Mouse (Mus musculus) liver, embryonic 15.5 days (tissue): ENCODE data around the gene Ccdc34. TPM values are rescaled to one million over a fixed set of nuclear protein-coding genes. Genes with fewer than 3 reads are reported as not detected.

Experiments
- ATAC-seq: fragments of 200-750 bp; cut with Nextera tagmentation; 2 replicates; pipeline ENCODE4 v1.8.0; 2017; ENCODE audit warnings: moderate number of reproducible peaks, mild to moderate bottlenecking, moderate library complexity; ENCODE audit not compliant: insufficient read depth
- H3K27ac ChIP-seq: fragments of 300-500 bp; sonication (generic); replicated peaks from 2 replicates; pipeline ENCODE4 v1.5.1; 2015; ENCODE audit warnings: mild to moderate bottlenecking, inconsistent platforms
- H3K27me3 ChIP-seq: fragments of 300-500 bp; sonication (generic); 2 replicates; pipeline ENCODE4 v1.6.1; 2015; ENCODE audit warnings: mild to moderate bottlenecking, inconsistent platforms
- H3K36me3 ChIP-seq: fragments of 300-500 bp; sonication (generic); replicated peaks from 2 replicates; pipeline ENCODE4 v1.6.1; 2015; ENCODE audit warnings: moderate library complexity, mild to moderate bottlenecking, inconsistent platforms
- H3K4me1 ChIP-seq: fragments of 300-500 bp; sonication (generic); replicated peaks from 2 replicates; pipeline ENCODE4 v1.6.1; 2015; ENCODE audit warnings: inconsistent platforms
- H3K4me2 ChIP-seq: fragments of 300-500 bp; sonication (generic); 2 replicates; pipeline ENCODE4 v1.6.1; 2015; ENCODE audit warnings: moderate library complexity, mild to moderate bottlenecking, inconsistent platforms
- H3K4me3 ChIP-seq: fragments of 300-500 bp; sonication (generic); replicated peaks from 2 replicates; pipeline ENCODE4 v1.5.1; 2015; ENCODE audit warnings: mild to moderate bottlenecking, inconsistent platforms
- H3K9ac ChIP-seq: fragments of 300-500 bp; sonication (generic); 2 replicates; pipeline ENCODE4 v1.6.1; 2015; ENCODE audit warnings: moderate library complexity, mild to moderate bottlenecking, inconsistent platforms
- H3K9me3 ChIP-seq: fragments of 300-500 bp; sonication (generic); replicated peaks from 2 replicates; pipeline ENCODE4 v1.6.1; 2016; ENCODE audit warnings: inconsistent platforms
- WGBS: fragments of 180-500 bp; shearing (Covaris S2); methylation state at CpG from one replicate; pipeline ENCODE4 v1.1.7; 2015; ENCODE audit warnings: mixed read lengths; ENCODE audit not compliant: insufficient replicate concordance; 5-methylcytosine and 5-hydroxymethylcytosine counted together
- polyA plus RNA-seq: library from polyadenylated mRNA; unstranded; fragments of >200 nt; fragmentation: Nextera tagmentation; extraction: Ambion mirVana; gene quantifications from 2 replicates; pipeline ENCODE4 v1.2.1, GENCODE M21; 2015

The Ccdc34 gene
- polyA plus RNA-seq, 1 experiment from 2014 or later, result 19.4 TPM

DNA sequence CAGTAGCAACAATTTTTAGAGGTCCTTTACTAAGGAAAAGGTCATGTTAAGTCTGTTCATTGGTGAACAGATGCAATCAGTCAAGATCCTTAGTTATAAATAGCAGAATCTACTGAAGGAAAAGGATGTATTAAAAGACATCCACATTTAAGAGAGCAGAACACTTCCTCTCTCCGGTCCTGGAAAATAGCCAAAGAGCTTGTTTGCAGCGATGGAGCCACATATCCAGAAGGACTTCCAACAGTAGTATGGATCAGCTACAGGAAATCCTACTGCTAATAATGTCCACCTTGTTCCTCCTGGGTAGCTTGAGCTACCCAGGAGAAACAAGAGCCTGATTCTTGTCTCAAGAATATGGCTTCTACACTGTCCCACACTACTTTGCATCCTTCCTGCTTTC, 205.2 kb downstream of the Ccdc34 start:
- Histone ChIP-seq H3K4me2 (no peak overlapping the region), H3K9me3 (no peaks in the 10 kb centered on the region), H3K27me3 (no peaks in the 10 kb centered on the region), H3K36me3 (no peaks in the 10 kb centered on the region), H3K9ac (no peak overlapping the region), H3K27ac (no peak overlapping the region), H3K4me3 (no peak overlapping the region), H3K4me1 (no peaks in the 10 kb centered on the region)
- ATAC-seq, result no peak
- 70% methylated on average over 2 of the region's 2 CpGs for WGBS

Other genes with a start within 250 kb of the Ccdc34 start
- gene Lin7c, start 127.0 kb upstream of the Ccdc34 start, polyA plus RNA-seq, result 17.3 and 18.1 TPM in 2 replicates
- gene Lgr4, start 100.2 kb upstream of the Ccdc34 start, polyA plus RNA-seq, result 3.0 and 3.5 TPM in 2 replicates